Mouse (Mus musculus) small intestine, adult 2 months (tissue): ENCODE measurements around the gene Mpl.

Experiments
- CTCF ChIP-seq: fragments of 200-500 bp; IDR thresholded peaks from 2 replicates; pipeline ENCODE4 v1.5.1; 2012; ENCODE audit warnings: low read depth, mild to moderate bottlenecking, control low read depth, inconsistent platforms, low read length, moderate library complexity, mixed read lengths; ENCODE audit not compliant: insufficient replicate concordance, insufficient read length; ENCODE audit errors: extremely low read depth
- POLR2A ChIP-seq: fragments of 200-500 bp; IDR thresholded peaks from 2 replicates; pipeline ENCODE4 v1.6.1; 2012; ENCODE audit warnings: low read depth, mild to moderate bottlenecking, control low read depth, inconsistent platforms, low read length, moderate library complexity

- TF ChIP-seq CTCF (no peak), POLR2A (no peak)
Observed at GRCm38 (mm10) chr4:118490461-118490860, 33.1 kb upstream of the Mpl start.
